In genomic region chr6:31176368-31176767, GRCm38 (mm10) we compare ENCODE assay signal across 8 mouse cellular contexts.
DNase-seq lines count a peak whose midpoint lies in the region; ATAC-seq and TF ChIP-seq lines count a peak whose summit lies in the region.

No protein-coding gene starts in this region.

- H3K9ac ChIP-seq in liver, embryonic 14.5 days (replicated peaks), result no peak overlapping the region

- no peak for ATAC-seq in liver, embryonic 14.5 days (ENCODE audit: insufficient read depth)

- no peak overlapping the region for H3K4me3 ChIP-seq in liver, embryonic 14.5 days (ENCODE audit: insufficient read depth in 1 of 2, low read depth in 2 of 2, low read length in 2 of 2)
- no peak overlapping the region for H3K4me3 ChIP-seq in forebrain, embryonic 10.5 days

- H3K9me3 ChIP-seq in liver, embryonic 14.5 days (ENCODE audit: control insufficient read depth, low read length), result no peaks in the 10 kb centered on the region
- H3K9me3 ChIP-seq in forebrain, embryonic 10.5 days, result no peaks in the 10 kb centered on the region

- TF ChIP-seq EP300 in liver, embryonic 14.5 days (IDR thresholded peaks at IDR 0.05; ENCODE audit: low read depth), result no peak

- TF ChIP-seq CTCF in liver, embryonic 14.5 days (IDR thresholded peaks at IDR 0.05; ENCODE audit: low read depth), result peak; percentile 70

- H3K27me3 ChIP-seq in liver, embryonic 14.5 days (ENCODE audit: control insufficient read depth, insufficient read depth, low read length), result no peaks in the 10 kb centered on the region
- H3K27me3 ChIP-seq in forebrain, embryonic 10.5 days (ENCODE audit: poor library complexity, severe bottlenecking), result no peaks in the 10 kb centered on the region

- H3K4me1 ChIP-seq in liver, embryonic 14.5 days (replicated peaks; ENCODE audit: control insufficient read depth in 2 of 2, insufficient read depth in 2 of 2, low read length in 1 of 2), result no peaks in the 10 kb centered on the region
- no peaks in the 10 kb centered on the region for H3K4me1 ChIP-seq in forebrain, embryonic 10.5 days

- H3K4me2 ChIP-seq in liver, embryonic 14.5 days (ENCODE audit: low read depth), result no peak overlapping the region

- peak; percentile 49 for DNase-seq in adrenal gland, postnatal 10 days
- DNase-seq in adrenal gland, adult 18-20 months (ENCODE audit: low spot score in 2 of 2), result no peak
- DNase-seq in kidney, postnatal 14 days, result peak; percentile 46
- DNase-seq in kidney, adult 11 months, result no peak
- peak; percentile 24 for DNase-seq in R1 (ENCODE audit: low read depth, low spot score)
- DNase-seq in liver, embryonic 14.5 days (ENCODE audit: low read depth in 3 of 3, low spot score in 3 of 3), result peak in 2 of 3 experiments; percentile 9 to 26
- peak; percentile 60 for DNase-seq in thymus, postnatal 4 days
- no peak for DNase-seq in forebrain, embryonic 10.5 days (ENCODE audit: extremely low spot score, low spot score)

- 47% methylated on average over 8 of the region's 8 CpGs for WGBS in liver, embryonic 14.5 days (ENCODE audit: insufficient replicate concordance)
- 88% methylated on average over 8 of the region's 8 CpGs for WGBS in forebrain, embryonic 10.5 days

- H3K36me3 ChIP-seq in liver, embryonic 14.5 days (replicated peaks; ENCODE audit: control insufficient read depth, insufficient read depth, low read depth), result no peaks in the 10 kb centered on the region
- no peaks in the 10 kb centered on the region for H3K36me3 ChIP-seq in forebrain, embryonic 10.5 days (replicated peaks)

- no peak overlapping the region for H3K27ac ChIP-seq in liver, embryonic 14.5 days
- H3K27ac ChIP-seq in forebrain, embryonic 10.5 days, result no peak overlapping the region

Comparison
In these comparisons a context has a peak if more than half of its experiments do, and no peak if none do; other contexts are left out.
1. DNase-seq: peak in adrenal gland, postnatal 10 days (single experiment), kidney, postnatal 14 days (single experiment), R1 (single experiment), liver, embryonic 14.5 days (2 of 3) and thymus, postnatal 4 days (single experiment); none in adrenal gland, adult 18-20 months (0 of 2), kidney, adult 11 months (single experiment) and forebrain, embryonic 10.5 days (single experiment).